Mouse (Mus musculus): Measurements from ENCODE around the gene Zfp36l2.

DNA sequence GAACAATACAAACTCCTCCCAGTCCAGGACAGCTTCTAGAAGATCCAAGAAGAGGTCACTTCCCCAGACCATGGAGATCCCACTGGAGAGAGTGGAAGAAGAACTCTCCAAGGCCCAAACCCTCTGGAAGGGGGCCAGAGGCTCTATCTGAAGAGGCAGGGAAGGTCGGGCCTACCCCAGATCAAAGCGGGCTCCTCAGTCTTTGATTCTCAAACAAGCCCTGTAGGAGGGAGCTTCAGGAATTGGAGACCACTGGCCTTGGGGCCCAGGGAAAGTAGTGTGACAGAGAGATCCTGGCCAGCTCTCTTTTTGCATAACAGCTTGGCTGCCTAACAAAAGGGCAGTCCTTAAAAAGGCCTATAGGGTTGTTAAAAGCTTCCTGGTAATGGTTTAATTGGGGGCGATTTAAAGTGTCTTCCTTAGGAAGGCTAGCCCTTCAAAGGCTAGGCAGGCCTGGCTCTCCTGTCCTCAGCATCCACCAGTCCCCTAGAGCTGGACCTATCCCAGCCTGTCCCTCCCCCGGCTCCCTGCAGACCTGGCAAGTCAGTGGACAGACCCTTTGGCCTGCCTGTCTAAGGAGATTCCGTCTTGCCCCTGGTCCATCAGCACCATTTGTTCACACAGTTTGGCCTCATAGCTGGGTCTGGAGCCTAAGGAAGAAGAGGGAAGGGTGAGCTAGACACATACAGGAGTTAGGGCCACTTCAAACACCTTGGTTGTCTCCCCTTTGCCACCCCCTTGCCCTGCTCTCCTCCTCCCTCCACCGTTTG is 35.4 kb downstream of the Zfp36l2 start:
- no peak for TF ChIP-seq CTCF (IDR thresholded peaks at IDR 0.05; ENCODE audit: control insufficient read depth, insufficient read depth, insufficient replicate concordance, low read depth, low read length)
- no peak for TF ChIP-seq POLR2A (IDR thresholded peaks at IDR 0.05; ENCODE audit: control insufficient read depth, low read depth, low read length)
